ENCODE assay signal across 9 mouse cellular contexts in the genomic region with DNA sequence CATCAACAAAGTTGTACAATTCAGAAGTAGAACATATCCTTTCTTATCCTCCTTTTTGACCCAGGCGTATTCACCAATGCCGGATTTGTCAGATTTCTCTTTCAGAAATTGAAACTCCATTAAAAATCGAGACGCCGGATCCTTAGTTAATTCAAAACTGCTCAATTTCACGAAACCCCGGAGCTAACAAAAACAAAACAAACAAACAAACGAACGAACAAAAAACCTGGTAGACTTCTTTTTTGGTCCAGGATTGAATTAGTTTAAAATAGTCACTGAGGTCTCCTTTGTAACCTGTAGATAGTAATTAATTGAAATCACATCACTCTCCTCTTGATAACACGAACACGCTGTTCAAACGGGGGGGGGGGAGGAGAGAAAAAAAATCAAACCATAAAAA. TPM values are rescaled to one million over a fixed set of nuclear protein-coding genes. Genes with fewer than 3 reads are reported as not detected.
DNase-seq lines count a peak whose midpoint lies in the region; ATAC-seq and TF ChIP-seq lines count a peak whose summit lies in the region.
"Had no signal": no experiment of that assay in that cellular context is flagged by ENCODE, and none has a peak within 500 bp of the region (broad histone marks: within the 10 kb centered on the region; RNA-seq: fewer than 3 reads in every experiment).

No protein-coding gene starts in this region.

- 55% methylated on average over 12 of the region's 12 CpGs for WGBS in lung, adult 2 months
- WGBS in forebrain, embryonic 11.5 days, result 2% methylated on average over 12 of the region's 12 CpGs
- WGBS in intestine, postnatal 0 days, result 19% methylated on average over 12 of the region's 12 CpGs
- whole genome bisulfite sequencing in stomach, embryonic 14.5 days, result 19% methylated on average over 12 of the region's 12 CpGs

- peaks cover 10% of the 10 kb centered on the region; the same call in 1 of the 2 replicates for H3K4me1 ChIP-seq in lung, adult 2 months (ENCODE audit: control insufficient read depth, insufficient read depth, low read length)
- H3K4me1 ChIP-seq in forebrain, embryonic 11.5 days (replicated peaks; ENCODE audit: control insufficient read depth, insufficient read depth, low read length), result peaks cover 19% of the 10 kb centered on the region; the same call in 1 of the 2 replicates
- H3K4me1 ChIP-seq in intestine, postnatal 0 days (replicated peaks; ENCODE audit: control insufficient read depth, insufficient read depth, low read length), result no peaks in the 10 kb centered on the region; the same call in 1 of the 2 replicates
- H3K4me1 ChIP-seq in stomach, embryonic 14.5 days (ENCODE audit: control insufficient read depth, insufficient read depth, low read length), result peaks cover 26% of the 10 kb centered on the region

- TF ChIP-seq POLR2A in lung, adult 2 months (IDR thresholded peaks at IDR 0.05; ENCODE audit: borderline replicate concordance, extremely low read depth, low read depth, low read length), result no peak

- no peak for DNase-seq in lung, adult 2 months
- no peak for DNase-seq in lung, postnatal 10 days
- no peak for DNase-seq in forebrain, embryonic 11.5 days (ENCODE audit: low spot score)
- no peak for DNase-seq in urinary bladder, postnatal 25 days (ENCODE audit: low spot score)
- DNase-seq: layer of hippocampus, postnatal 36 days; thymus, postnatal 4 days had no signal

- H3K4me3 ChIP-seq in lung, adult 2 months (replicated peaks; ENCODE audit: extremely low read depth, low read depth, low read length), result peak overlapping the region; percentile 58
- H3K4me3 ChIP-seq in forebrain, embryonic 11.5 days (ENCODE audit: low read depth, low read length), result peak overlapping the region; percentile 63
- peak overlapping the region; percentile 70 for H3K4me3 ChIP-seq in intestine, postnatal 0 days (ENCODE audit: low read depth, low read length)
- peak overlapping the region; percentile 70 for H3K4me3 ChIP-seq in stomach, embryonic 14.5 days (ENCODE audit: low read depth, low read length)

- no peak for ATAC-seq in forebrain, embryonic 11.5 days (replicated peaks; ENCODE audit: low FRiP score)
- ATAC-seq in intestine, postnatal 0 days, result no peak
- no peak for ATAC-seq in stomach, embryonic 14.5 days (ENCODE audit: insufficient number of reproducible peaks, insufficient read depth, low FRiP score, low read depth)
- no peak for ATAC-seq in cerebellum, adult (ENCODE audit: insufficient number of reproducible peaks, low FRiP score, low TSS enrichment)

- peak overlapping the region; percentile 88 for H3K4me2 ChIP-seq in forebrain, embryonic 11.5 days (ENCODE audit: low read depth, low read length, severe bottlenecking)
- H3K4me2 ChIP-seq in intestine, postnatal 0 days (replicated peaks; ENCODE audit: low read depth), result peak overlapping the region; percentile 98
- peak overlapping the region; percentile 94 for H3K4me2 ChIP-seq in stomach, embryonic 14.5 days (replicated peaks; ENCODE audit: low read depth, low read length)

- H3K9me3 ChIP-seq in forebrain, embryonic 11.5 days (ENCODE audit: control insufficient read depth, low read length), result no peaks in the 10 kb centered on the region
- H3K9me3 ChIP-seq in intestine, postnatal 0 days (ENCODE audit: control insufficient read depth), result no peaks in the 10 kb centered on the region
- H3K9me3 ChIP-seq in stomach, embryonic 14.5 days (ENCODE audit: control insufficient read depth, low read depth, low read length), result no peaks in the 10 kb centered on the region

- no peak overlapping the region for H3K27ac ChIP-seq in forebrain, embryonic 11.5 days (ENCODE audit: low read depth, low read length)
- H3K27ac ChIP-seq in intestine, postnatal 0 days (ENCODE audit: low read depth, low read length), result no peak overlapping the region
- H3K27ac ChIP-seq in stomach, embryonic 14.5 days (ENCODE audit: low read length), result no peak overlapping the region

- H3K36me3 ChIP-seq in forebrain, embryonic 11.5 days (ENCODE audit: control insufficient read depth, insufficient read depth, low read length), result no peaks in the 10 kb centered on the region
- no peaks in the 10 kb centered on the region for H3K36me3 ChIP-seq in intestine, postnatal 0 days (ENCODE audit: control insufficient read depth, insufficient read depth)
- no peaks in the 10 kb centered on the region for H3K36me3 ChIP-seq in stomach, embryonic 14.5 days (ENCODE audit: control insufficient read depth, insufficient read depth, low read length)

- no peak for TF ChIP-seq CTCF in lung, adult 2 months (IDR thresholded peaks at IDR 0.05; ENCODE audit: insufficient read depth, low read length)
- no peak for TF ChIP-seq CTCF in intestine, postnatal 0 days (IDR thresholded peaks at IDR 0.05; ENCODE audit: low read depth)

- H3K27me3 ChIP-seq in forebrain, embryonic 11.5 days (ENCODE audit: control insufficient read depth, insufficient read depth, low read length), result peaks cover 41% of the 10 kb centered on the region
- H3K27me3 ChIP-seq in intestine, postnatal 0 days (replicated peaks; ENCODE audit: control insufficient read depth, insufficient read depth, low read length), result peaks cover 45% of the 10 kb centered on the region
- H3K27me3 ChIP-seq in stomach, embryonic 14.5 days (ENCODE audit: control insufficient read depth, insufficient read depth, low read length), result 0 out of 2 replicates have a peak, but pooled peaks cover 7% of the 10 kb centered on the region

- H3K9ac ChIP-seq in forebrain, embryonic 11.5 days (ENCODE audit: low read length), result peak overlapping the region; percentile 78
- H3K9ac ChIP-seq in intestine, postnatal 0 days (ENCODE audit: low read depth, low read length), result no peak overlapping the region
- H3K9ac ChIP-seq in stomach, embryonic 14.5 days (replicated peaks; ENCODE audit: low read depth, low read length), result peak overlapping the region; percentile 63

RNA-seq across cellular contexts. Expression of a gene that starts 16.5 kb away (rescaled TPM):
- 58.8 and 65.7 TPM in 2 replicates for polyA plus RNA-seq in lung, adult 2 months (2012; rRNA removed)
- polyA plus RNA-seq in forebrain, embryonic 11.5 days (2014; fragmentation: Nextera tagmentation; extraction: Ambion mirVana), result 4.8 and 6.2 TPM in 2 replicates
- polyA plus RNA-seq in intestine, postnatal 0 days (2015; fragmentation: Nextera tagmentation; extraction: Ambion mirVana), result 8.7 and 8.8 TPM in 2 replicates
- polyA plus RNA-seq in stomach, embryonic 14.5 days (2014; fragmentation: Nextera tagmentation; extraction: Ambion mirVana), result 8.7 and 10.9 TPM in 2 replicates

RNA-seq across cellular contexts. Expression of a gene that starts 47.8 kb away (rescaled TPM):
- 10.8 and 11.7 TPM in 2 replicates for polyA plus RNA-seq in lung, adult 2 months (2012; rRNA removed)
- polyA plus RNA-seq in forebrain, embryonic 11.5 days (2014; fragmentation: Nextera tagmentation; extraction: Ambion mirVana), result 0.81 and 1.2 TPM in 2 replicates
- 0.22 and 0.35 TPM in 2 replicates for polyA plus RNA-seq in intestine, postnatal 0 days (2015; fragmentation: Nextera tagmentation; extraction: Ambion mirVana)
- 1.1 and 1.3 TPM in 2 replicates for polyA plus RNA-seq in stomach, embryonic 14.5 days (2014; fragmentation: Nextera tagmentation; extraction: Ambion mirVana)
